Mouse (Mus musculus) neural tube, embryonic 13.5 days (tissue): ENCODE measurements around the gene C2cd4b. TPM values are rescaled to one million over a fixed set of nuclear protein-coding genes. Genes with fewer than 3 reads are reported as not detected.

ENCODE experiments used
- microRNA-seq: library from miRNA; unstranded; fragments of <30 nt; microRNA quantifications from one replicate; pipeline ENCODE4, GENCODE M21; 2016
- polyA plus RNA-seq: library from polyadenylated mRNA; unstranded; fragments of >200 nt; fragmentation: Nextera tagmentation; extraction: Ambion mirVana; gene quantifications from 2 replicates; pipeline ENCODE4 v1.2.1, GENCODE M21; 2015

The C2cd4b gene
- polyA plus RNA-seq, 1 experiment from 2014 or later = 0.53 TPM

Small RNA genes within 50 kb of the gene (microRNA-seq; reads per million reads assigned to microRNA genes)
- gene Mir7241 = not detected
- not detected for gene Mir7242

Other genes with a start within 250 kb of the C2cd4b start
- 34.7 and 43.5 TPM in 2 replicates for gene Tln2, start 199.7 kb upstream of the C2cd4b start, polyA plus RNA-seq
- gene C2cd4a, start 72.9 kb downstream of the C2cd4b start, polyA plus RNA-seq = 0.21 and 0.46 TPM in 2 replicates
- 8.0 and 9.3 TPM in 2 replicates for gene Vps13c, start 81.0 kb downstream of the C2cd4b start, polyA plus RNA-seq